Mouse (Mus musculus): ENCODE measurements at regions not wholly inside any gene's neighbourhood (a gene's known extent, or its start where the extent isn't known, plus 50 kb on each side); places are given as distances from the start of the nearest gene placed in this dataset.

GRCm38 (mm10) chr16:55168433-55168832, 129.4 kb downstream of the Zpld1 start:
- no peak for TF ChIP-seq POLR2A (IDR thresholded peaks at IDR 0.05; ENCODE audit: control insufficient read depth, low read depth, low read length)
- TF ChIP-seq CTCF (IDR thresholded peaks at IDR 0.05; ENCODE audit: control insufficient read depth, insufficient read depth, insufficient replicate concordance, low read depth, low read length): no peak
- H3K36me3 ChIP-seq (ENCODE audit: control insufficient read depth, insufficient read depth, low read length): no peaks in the 10 kb centered on the region
- no peak overlapping the region for H3K4me3 ChIP-seq (ENCODE audit: control insufficient read depth, low read depth, low read length)
- no peaks in the 10 kb centered on the region for H3K4me1 ChIP-seq (ENCODE audit: control insufficient read depth, insufficient read depth, low read length)
- no peak overlapping the region for H3K27ac ChIP-seq (ENCODE audit: control insufficient read depth, insufficient read depth, low read depth, low read length)
- H3K27me3 ChIP-seq (ENCODE audit: control insufficient read depth, insufficient read depth, low read length): no peaks in the 10 kb centered on the region

GRCm38 (mm10) chr16:55166181-55166848, 131.5 kb downstream of the Zpld1 start:
- H3K4me1 ChIP-seq (ENCODE audit: control insufficient read depth, insufficient read depth, low read length): no peaks in the 10 kb centered on the region
- H3K4me3 ChIP-seq (ENCODE audit: control insufficient read depth, low read depth, low read length): no peak overlapping the region
- no peaks in the 10 kb centered on the region for H3K36me3 ChIP-seq (ENCODE audit: control insufficient read depth, insufficient read depth, low read length)
- H3K27me3 ChIP-seq (ENCODE audit: control insufficient read depth, insufficient read depth, low read length): no peaks in the 10 kb centered on the region
- H3K27ac ChIP-seq (ENCODE audit: control insufficient read depth, insufficient read depth, low read depth, low read length): no peak overlapping the region
- TF ChIP-seq POLR2A (IDR thresholded peaks at IDR 0.05; ENCODE audit: control insufficient read depth, low read depth, low read length) (no peak), CTCF (IDR thresholded peaks at IDR 0.05; ENCODE audit: control insufficient read depth, insufficient read depth, insufficient replicate concordance, low read depth, low read length) (no peak)

GRCm38 (mm10) chr16:55162926-55163325, 134.9 kb downstream of the Zpld1 start:
- H3K27me3 ChIP-seq (ENCODE audit: control insufficient read depth, insufficient read depth, low read length): no peaks in the 10 kb centered on the region
- TF ChIP-seq POLR2A (IDR thresholded peaks at IDR 0.05; ENCODE audit: control insufficient read depth, low read depth, low read length) (no peak), CTCF (IDR thresholded peaks at IDR 0.05; ENCODE audit: control insufficient read depth, insufficient read depth, insufficient replicate concordance, low read depth, low read length) (no peak)
- H3K36me3 ChIP-seq (ENCODE audit: control insufficient read depth, insufficient read depth, low read length): no peaks in the 10 kb centered on the region
- H3K27ac ChIP-seq (ENCODE audit: control insufficient read depth, insufficient read depth, low read depth, low read length): no peak overlapping the region
- no peak overlapping the region for H3K4me3 ChIP-seq (ENCODE audit: control insufficient read depth, low read depth, low read length)
- H3K4me1 ChIP-seq (ENCODE audit: control insufficient read depth, insufficient read depth, low read length): no peaks in the 10 kb centered on the region

- Histone ChIP-seq H3K27ac (ENCODE audit: control insufficient read depth, insufficient read depth, low read depth, low read length) (no peak overlapping the region), H3K27me3 (ENCODE audit: control insufficient read depth, insufficient read depth, low read length) (no peaks in the 10 kb centered on the region), H3K4me3 (ENCODE audit: control insufficient read depth, low read depth, low read length) (no peak overlapping the region), H3K36me3 (ENCODE audit: control insufficient read depth, insufficient read depth, low read length) (no peaks in the 10 kb centered on the region), H3K4me1 (ENCODE audit: control insufficient read depth, insufficient read depth, low read length) (no peaks in the 10 kb centered on the region)
- TF ChIP-seq CTCF (IDR thresholded peaks at IDR 0.05; ENCODE audit: control insufficient read depth, insufficient read depth, insufficient replicate concordance, low read depth, low read length) (no peak), POLR2A (IDR thresholded peaks at IDR 0.05; ENCODE audit: control insufficient read depth, low read depth, low read length) (no peak)
Measured at GRCm38 (mm10) chr16:55151726-55152125, 146.1 kb downstream of the Zpld1 start.

- no peaks in the 10 kb centered on the region for H3K4me1 ChIP-seq (ENCODE audit: control insufficient read depth, insufficient read depth, low read length)
- no peak overlapping the region for H3K4me3 ChIP-seq (ENCODE audit: control insufficient read depth, low read depth, low read length)
- H3K27me3 ChIP-seq (ENCODE audit: control insufficient read depth, insufficient read depth, low read length): no peaks in the 10 kb centered on the region
- no peak for TF ChIP-seq CTCF (IDR thresholded peaks at IDR 0.05; ENCODE audit: control insufficient read depth, insufficient read depth, insufficient replicate concordance, low read depth, low read length)
- no peak for TF ChIP-seq POLR2A (IDR thresholded peaks at IDR 0.05; ENCODE audit: control insufficient read depth, low read depth, low read length)
- no peak overlapping the region for H3K27ac ChIP-seq (ENCODE audit: control insufficient read depth, insufficient read depth, low read depth, low read length)
- no peaks in the 10 kb centered on the region for H3K36me3 ChIP-seq (ENCODE audit: control insufficient read depth, insufficient read depth, low read length)
Measured at GRCm38 (mm10) chr16:55142431-55143173, 155.2 kb downstream of the Zpld1 start.

GRCm38 (mm10) chr16:55134961-55135360, 162.8 kb downstream of the Zpld1 start:
- Histone ChIP-seq H3K27ac (ENCODE audit: control insufficient read depth, insufficient read depth, low read depth, low read length) (no peak overlapping the region), H3K4me3 (ENCODE audit: control insufficient read depth, low read depth, low read length) (no peak overlapping the region), H3K36me3 (ENCODE audit: control insufficient read depth, insufficient read depth, low read length) (no peaks in the 10 kb centered on the region), H3K4me1 (ENCODE audit: control insufficient read depth, insufficient read depth, low read length) (no peaks in the 10 kb centered on the region), H3K27me3 (ENCODE audit: control insufficient read depth, insufficient read depth, low read length) (no peaks in the 10 kb centered on the region)
- TF ChIP-seq POLR2A (IDR thresholded peaks at IDR 0.05; ENCODE audit: control insufficient read depth, low read depth, low read length) (no peak), CTCF (IDR thresholded peaks at IDR 0.05; ENCODE audit: control insufficient read depth, insufficient read depth, insufficient replicate concordance, low read depth, low read length) (no peak)

- Histone ChIP-seq H3K27ac (ENCODE audit: control insufficient read depth, insufficient read depth, low read depth, low read length) (no peak overlapping the region), H3K27me3 (ENCODE audit: control insufficient read depth, insufficient read depth, low read length) (no peaks in the 10 kb centered on the region)
- TF ChIP-seq CTCF (IDR thresholded peaks at IDR 0.05; ENCODE audit: control insufficient read depth, insufficient read depth, insufficient replicate concordance, low read depth, low read length) (no peak), POLR2A (IDR thresholded peaks at IDR 0.05; ENCODE audit: control insufficient read depth, low read depth, low read length) (no peak)
Measured at GRCm38 (mm10) chr16:55097651-55098050, 200.1 kb downstream of the Zpld1 start.

More at GRCm38 (mm10) chr16:55097651-55098050, 200.1 kb downstream of the Zpld1 start:
- Histone ChIP-seq H3K4me1 (ENCODE audit: control insufficient read depth, insufficient read depth, low read length) (no peaks in the 10 kb centered on the region), H3K36me3 (ENCODE audit: control insufficient read depth, insufficient read depth, low read length) (no peaks in the 10 kb centered on the region), H3K4me3 (ENCODE audit: control insufficient read depth, low read depth, low read length) (no peak overlapping the region)

Data from testis, adult 2 months (tissue).